Mouse (Mus musculus) neural tube, embryonic 12.5 days (tissue): ENCODE results near the gene Cbl. TPM values are rescaled to one million over a fixed set of nuclear protein-coding genes. Genes with fewer than 3 reads are reported as not detected.
A peak's percentile ranks its signal among the peaks of the same experiment; 100 is the strongest.

ENCODE experiments used
- ATAC-seq: fragments of 200-750 bp; cut with Nextera tagmentation; 2 replicates; pipeline ENCODE4 v1.8.0; 2017; ENCODE audit warnings: low read depth, mild to moderate bottlenecking, moderate TSS enrichment, moderate library complexity; ENCODE audit not compliant: low FRiP score
- H3K27ac ChIP-seq: fragments of 300-500 bp; sonication (generic); 2 replicates; pipeline ENCODE4 v1.5.1; 2016
- H3K27me3 ChIP-seq: fragments of 300-500 bp; sonication (generic); replicated peaks from 2 replicates; pipeline ENCODE4 v1.6.1; 2016; ENCODE audit warnings: mild to moderate bottlenecking
- H3K36me3 ChIP-seq: fragments of 300-500 bp; sonication (generic); 2 replicates; pipeline ENCODE4 v1.6.1; 2016; ENCODE audit warnings: mild to moderate bottlenecking
- H3K4me1 ChIP-seq: fragments of 300-500 bp; sonication (generic); 2 replicates; pipeline ENCODE4 v1.6.1; 2016
- H3K4me2 ChIP-seq: fragments of 300-500 bp; sonication (generic); replicated peaks from 2 replicates; pipeline ENCODE4 v1.6.1; 2016; ENCODE audit warnings: mild to moderate bottlenecking
- H3K4me3 ChIP-seq: fragments of 300-500 bp; sonication (generic); 2 replicates; pipeline ENCODE4 v1.5.1; 2016
- H3K9ac ChIP-seq: fragments of 300-500 bp; sonication (generic); 2 replicates; pipeline ENCODE4 v1.6.1; 2016; ENCODE audit warnings: mild to moderate bottlenecking
- H3K9me3 ChIP-seq: fragments of 300-500 bp; sonication (generic); 2 replicates; pipeline ENCODE4 v1.6.1; 2016; ENCODE audit warnings: mild to moderate bottlenecking
- WGBS: fragments of 180-500 bp; shearing (Covaris S2); methylation state at CpG from one replicate; pipeline ENCODE4 v1.1.7; 2016; 5-methylcytosine and 5-hydroxymethylcytosine counted together
- polyA plus RNA-seq: library from polyadenylated mRNA; unstranded; fragments of >200 nt; fragmentation: Nextera tagmentation; extraction: Ambion mirVana; gene quantifications from 2 replicates; pipeline ENCODE4 v1.2.1, GENCODE M21; 2016

The Cbl gene
- polyA plus RNA-seq, 1 experiment from 2014 or later: 22.1 TPM

GRCm38 (mm10) chr9:44238501-44239190, 4.8 kb upstream of the Cbl start:
- Histone ChIP-seq H3K4me1 (no peaks in the 10 kb centered on the region), H3K27ac (no peak overlapping the region), H3K27me3 (no peaks in the 10 kb centered on the region), H3K4me2 (no peak overlapping the region), H3K9me3 (no peaks in the 10 kb centered on the region), H3K9ac (no peak overlapping the region), H3K4me3 (no peak overlapping the region), H3K36me3 (no peaks in the 10 kb centered on the region)
- no peak for ATAC-seq
- WGBS: 82% methylated on average over 17 of the region's 17 CpGs

DNA sequence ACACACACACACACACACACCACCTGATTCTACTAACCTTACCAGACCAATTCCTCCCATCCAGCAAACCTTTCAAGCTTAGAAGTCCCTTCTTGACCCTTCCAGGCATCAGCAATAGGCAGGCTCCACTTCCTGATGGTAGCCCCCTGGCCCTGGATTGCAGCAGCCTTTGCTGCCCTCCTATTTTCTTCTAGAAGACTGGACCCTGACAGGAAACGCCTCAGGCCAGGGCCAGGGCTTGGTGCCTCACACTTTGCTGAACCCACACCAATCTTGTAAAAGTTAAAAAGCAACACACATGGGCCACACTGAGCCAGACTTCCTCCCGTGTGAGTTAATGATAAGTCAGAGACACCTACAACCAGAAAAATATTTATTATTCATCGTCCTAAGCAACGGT, 3.3 kb upstream of the Cbl start:
- peaks cover 6% of the 10 kb centered on the region for H3K4me1 ChIP-seq
- no peak overlapping the region for H3K27ac ChIP-seq
- no peak overlapping the region for H3K9ac ChIP-seq
- ATAC-seq: no peak
- H3K36me3 ChIP-seq: no peaks in the 10 kb centered on the region
- H3K9me3 ChIP-seq: no peaks in the 10 kb centered on the region
- no peak overlapping the region for H3K4me2 ChIP-seq
- WGBS: 80% methylated on average over 4 of the region's 4 CpGs
- H3K4me3 ChIP-seq: no peak overlapping the region
- H3K27me3 ChIP-seq: no peaks in the 10 kb centered on the region

DNA sequence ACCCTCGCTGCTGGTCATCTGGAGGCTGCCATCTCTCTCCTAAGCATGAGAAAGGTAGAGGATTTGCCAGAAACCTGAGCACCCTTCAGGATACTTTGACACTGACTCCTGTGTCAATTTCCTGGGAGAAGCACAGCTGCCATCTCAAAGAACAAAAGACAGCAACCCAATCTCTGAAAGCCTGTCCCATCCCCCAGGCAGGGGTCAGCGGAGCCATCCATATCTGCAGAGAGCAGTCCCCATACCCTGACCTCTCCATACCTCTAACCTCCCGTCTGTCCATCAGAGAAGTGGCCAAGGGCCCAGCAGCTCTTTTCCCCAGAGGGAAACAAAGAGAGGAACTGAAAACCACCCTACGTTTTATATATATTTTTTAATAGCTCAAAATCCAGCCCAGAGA, 2.8 kb upstream of the Cbl start:
- Histone ChIP-seq H3K9me3 (no peaks in the 10 kb centered on the region), H3K27me3 (no peaks in the 10 kb centered on the region), H3K36me3 (no peaks in the 10 kb centered on the region), H3K4me2 (no peak overlapping the region), H3K27ac (no peak overlapping the region), H3K4me1 (peaks cover 11% of the 10 kb centered on the region), H3K9ac (no peak overlapping the region), H3K4me3 (no peak overlapping the region)
- no peak for ATAC-seq
- 70% methylated on average over 4 of the region's 4 CpGs for WGBS

GRCm38 (mm10) chr9:44234479-44235427, 904 bp upstream of the Cbl start:
- H3K4me2 ChIP-seq: peak overlapping the region; percentile 61
- WGBS: 28% methylated on average over 19 of the region's 19 CpGs

GRCm38 (mm10) chr9:44233021-44233801, 638 bp downstream of the Cbl start:
- H3K27me3 ChIP-seq: no peaks in the 10 kb centered on the region
- peak overlapping the region; percentile 65 for H3K4me3 ChIP-seq
- H3K4me2 ChIP-seq: peak overlapping the region; percentile 61
- WGBS: 2% methylated on average over 39 of the region's 40 CpGs
- H3K9ac ChIP-seq: peak overlapping the region; percentile 77
- H3K36me3 ChIP-seq: no peaks in the 10 kb centered on the region
- H3K4me1 ChIP-seq: peaks cover 14% of the 10 kb centered on the region
- peak; percentile 85 for ATAC-seq
- H3K9me3 ChIP-seq: no peaks in the 10 kb centered on the region
- H3K27ac ChIP-seq: peak overlapping the region; percentile 86

More at GRCm38 (mm10) chr9:44234479-44235427, 904 bp upstream of the Cbl start:
- H3K27ac ChIP-seq: no peak overlapping the region
- H3K4me3 ChIP-seq: peak overlapping the region; percentile 65; the same call in 1 of the 2 replicates
- no peak overlapping the region for H3K9ac ChIP-seq
- peaks cover 14% of the 10 kb centered on the region for H3K4me1 ChIP-seq
- H3K36me3 ChIP-seq: no peaks in the 10 kb centered on the region
- H3K9me3 ChIP-seq: no peaks in the 10 kb centered on the region
- no peak for ATAC-seq
- no peaks in the 10 kb centered on the region for H3K27me3 ChIP-seq

GRCm38 (mm10) chr9:44231609-44232008, 2.2 kb downstream of the Cbl start:
- no peaks in the 10 kb centered on the region for H3K36me3 ChIP-seq
- no peak overlapping the region for H3K27ac ChIP-seq
- no peak for ATAC-seq
- H3K4me2 ChIP-seq: peak overlapping the region; percentile 61
- H3K4me1 ChIP-seq: peaks cover 14% of the 10 kb centered on the region
- H3K27me3 ChIP-seq: no peaks in the 10 kb centered on the region
- no peak overlapping the region for H3K9ac ChIP-seq
- no peak overlapping the region for H3K4me3 ChIP-seq
- no peaks in the 10 kb centered on the region for H3K9me3 ChIP-seq

DNA sequence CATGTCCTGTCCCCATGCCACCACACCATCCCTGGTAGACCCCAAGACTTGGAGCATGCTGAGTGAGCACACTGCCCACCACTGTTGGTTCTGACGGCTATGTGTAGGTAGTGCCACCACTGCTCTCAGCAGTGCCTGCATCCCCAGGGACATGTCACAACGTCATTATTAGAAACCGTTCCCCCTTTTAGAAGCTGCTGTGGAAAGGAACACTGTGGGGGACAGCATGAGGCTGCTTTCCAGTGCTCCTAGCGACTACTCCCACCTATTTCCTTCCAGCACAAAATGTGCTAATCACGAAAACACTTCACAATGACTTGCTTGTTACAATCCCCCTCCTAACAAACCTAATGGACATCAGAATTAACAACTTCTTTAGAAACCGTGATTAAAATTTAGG, 7.9 kb downstream of the Cbl start:
- no peak overlapping the region for H3K27ac ChIP-seq

DNA sequence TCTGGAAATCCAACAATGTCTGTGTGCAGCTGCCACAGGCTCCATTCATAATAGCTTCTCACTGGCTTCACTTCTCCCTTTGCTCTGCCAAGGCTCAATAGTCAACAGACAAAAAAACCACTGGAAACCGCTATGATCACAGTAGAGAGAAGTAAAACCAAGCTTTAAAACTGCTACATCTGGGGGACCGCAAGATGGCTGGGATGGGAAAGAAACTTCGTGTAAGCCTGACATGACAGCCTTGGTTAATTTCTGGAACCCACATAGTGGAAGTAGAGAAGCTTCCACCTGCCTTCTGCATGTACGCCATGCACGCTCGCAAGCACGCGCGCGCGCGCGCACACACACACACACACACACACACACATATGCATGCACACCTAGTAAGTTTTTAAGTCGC, 20.3 kb downstream of the Cbl start:
- Histone ChIP-seq H3K4me3 (no peak overlapping the region), H3K36me3 (no peaks in the 10 kb centered on the region), H3K9me3 (0 out of 2 replicates have a peak, but pooled peaks cover 3% of the 10 kb centered on the region), H3K27me3 (no peaks in the 10 kb centered on the region), H3K4me2 (no peak overlapping the region), H3K4me1 (no peaks in the 10 kb centered on the region), H3K9ac (no peak overlapping the region), H3K27ac (no peak overlapping the region)
- 96% methylated on average over 14 of the region's 14 CpGs for WGBS
- no peak for ATAC-seq

More for the DNA sequence above, 7.9 kb downstream of the Cbl start:
- no peak overlapping the region for H3K4me3 ChIP-seq
- H3K4me1 ChIP-seq: peaks cover 4% of the 10 kb centered on the region; the same call in 1 of the 2 replicates
- peaks cover 2% of the 10 kb centered on the region; the same call in 1 of the 2 replicates for H3K9me3 ChIP-seq
- ATAC-seq: no peak
- WGBS: 77% methylated on average over 6 of the region's 6 CpGs
- H3K36me3 ChIP-seq: no peaks in the 10 kb centered on the region
- H3K27me3 ChIP-seq: no peaks in the 10 kb centered on the region
- no peak overlapping the region for H3K4me2 ChIP-seq
- H3K9ac ChIP-seq: no peak overlapping the region

DNA sequence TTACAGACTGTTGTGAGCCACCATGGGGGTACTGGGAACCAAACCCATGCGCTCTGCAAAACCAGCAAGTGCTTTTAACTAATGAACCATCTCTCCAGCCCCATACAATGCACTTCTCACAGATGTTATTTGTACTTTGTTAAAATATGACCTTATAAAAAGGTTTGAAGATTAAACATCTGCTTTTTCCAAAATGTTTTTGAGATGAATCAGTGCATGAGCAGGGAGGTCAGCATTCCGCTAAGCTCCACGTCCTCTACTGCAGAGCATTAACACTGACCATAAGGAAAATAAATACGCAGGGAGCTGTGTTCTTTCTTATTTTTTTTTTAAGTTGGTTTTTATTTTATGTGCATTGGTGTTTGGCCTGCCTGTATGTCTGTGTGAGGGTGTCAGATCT, 21.4 kb downstream of the Cbl start:
- H3K9me3 ChIP-seq: 0 out of 2 replicates have a peak, but pooled peaks cover 3% of the 10 kb centered on the region
- H3K27me3 ChIP-seq: no peaks in the 10 kb centered on the region
- no peak overlapping the region for H3K4me3 ChIP-seq
- H3K9ac ChIP-seq: no peak overlapping the region
- WGBS: 93% methylated on average over 4 of the region's 4 CpGs
- H3K27ac ChIP-seq: no peak overlapping the region
- H3K4me1 ChIP-seq: no peaks in the 10 kb centered on the region
- no peaks in the 10 kb centered on the region for H3K36me3 ChIP-seq
- H3K4me2 ChIP-seq: no peak overlapping the region
- no peak for ATAC-seq

DNA sequence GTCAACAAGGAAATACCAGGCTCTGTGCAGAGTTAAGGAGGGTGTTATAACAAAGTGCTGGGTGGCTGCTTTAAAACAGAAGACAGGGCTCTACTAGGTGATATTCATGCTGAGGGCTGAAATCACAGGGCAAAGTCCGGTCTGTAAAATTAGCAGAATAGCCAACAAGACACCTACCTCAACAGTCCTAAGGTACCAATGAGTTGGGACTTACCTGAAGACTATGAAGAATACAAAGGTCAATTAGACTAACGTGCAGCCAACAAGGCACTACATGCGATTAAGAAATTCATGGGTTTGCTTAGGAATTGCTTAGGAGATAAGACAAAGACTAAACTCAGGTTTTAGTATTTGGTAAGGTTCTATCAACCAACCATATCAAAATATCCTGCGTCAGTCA, 24.4 kb downstream of the Cbl start:
- no peak overlapping the region for H3K4me2 ChIP-seq
- no peaks in the 10 kb centered on the region for H3K36me3 ChIP-seq
- no peak for ATAC-seq
- no peak overlapping the region for H3K4me3 ChIP-seq
- no peak overlapping the region for H3K27ac ChIP-seq
- 95% methylated on average over 4 of the region's 4 CpGs for WGBS
- no peaks in the 10 kb centered on the region for H3K4me1 ChIP-seq
- H3K9me3 ChIP-seq: 0 out of 2 replicates have a peak, but pooled peaks cover 3% of the 10 kb centered on the region
- no peak overlapping the region for H3K9ac ChIP-seq
- H3K27me3 ChIP-seq: no peaks in the 10 kb centered on the region

DNA sequence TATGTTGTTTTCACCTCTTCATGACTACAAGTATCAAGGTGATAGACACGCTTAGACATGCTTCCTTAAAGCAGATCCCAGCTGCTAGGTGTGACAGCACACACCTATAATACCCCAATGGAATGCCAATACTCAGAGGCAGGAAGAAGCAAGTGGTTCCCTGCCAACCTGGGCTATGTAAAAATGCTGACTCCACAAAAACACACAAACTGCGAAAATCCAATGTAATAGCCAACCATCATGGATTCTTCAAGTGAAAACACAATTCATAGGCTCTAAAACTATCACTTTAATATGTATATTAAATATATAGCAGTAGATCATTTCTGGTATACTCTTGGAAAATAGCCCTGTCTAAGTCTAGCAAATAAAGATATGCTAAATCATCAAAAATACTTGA, 26.0 kb downstream of the Cbl start:
- Histone ChIP-seq H3K27me3 (no peaks in the 10 kb centered on the region), H3K36me3 (no peaks in the 10 kb centered on the region), H3K9me3 (0 out of 2 replicates have a peak, but pooled peaks cover 2% of the 10 kb centered on the region), H3K27ac (no peak overlapping the region), H3K4me3 (no peak overlapping the region), H3K4me2 (no peak overlapping the region), H3K4me1 (no peaks in the 10 kb centered on the region), H3K9ac (no peak overlapping the region)
- ATAC-seq: no peak
- 95% methylated on average over 2 of the region's 2 CpGs for WGBS

GRCm38 (mm10) chr9:44200458-44200857, 33.4 kb downstream of the Cbl start:
- Histone ChIP-seq H3K9me3 (no peaks in the 10 kb centered on the region), H3K4me2 (no peak overlapping the region), H3K4me3 (no peak overlapping the region), H3K27ac (no peak overlapping the region), H3K27me3 (no peaks in the 10 kb centered on the region), H3K36me3 (peaks cover 26% of the 10 kb centered on the region), H3K4me1 (no peaks in the 10 kb centered on the region), H3K9ac (no peak overlapping the region)
- ATAC-seq: no peak
- 82% methylated on average over 3 of the region's 3 CpGs for WGBS
